Mouse (Mus musculus) adrenal gland (tissue): Measurements from ENCODE around the gene Rasal3.

Experiments
- intact Hi-C: fragments of 180-260 bp; cut with DNase I; formaldehyde crosslinking; loops from one replicate; pipeline ENCODE4 v1.15.1; 2025

The Rasal3 gene

GRCm38 (mm10) chr17:32389101-32389659 lies 14.2 kb downstream of the Rasal3 start, which contains the start of gene Wiz:
Wiz (minus strand) TSS chr17:32389439.
- intact Hi-C loops: loop anchor here (5.0 kb wide), 2 partner anchors 37 to 103 kb away; partner anchors contain the start of gene Akap8l

GRCm38 (mm10) chr17:32388370-32389100 lies 14.8 kb downstream of the Rasal3 start:
- intact Hi-C loops: loop anchor here (5.0 kb wide), 2 partner anchors 36 to 104 kb away; partner anchors contain the start of gene Akap8l

GRCm38 (mm10) chr17:32387986-32388369 lies 15.4 kb downstream of the Rasal3 start:
- intact Hi-C loops: loop anchor here (5.0 kb wide), 2 partner anchors 36 to 104 kb away; partner anchors contain the start of gene Akap8l

GRCm38 (mm10) chr17:32386659-32387432 lies 16.5 kb downstream of the Rasal3 start:
- intact Hi-C loops: loop anchor here (5.0 kb wide), 2 partner anchors 35 to 105 kb away; partner anchors contain the start of gene Akap8l

GRCm38 (mm10) chr17:32383661-32384060 lies 19.7 kb downstream of the Rasal3 start:
- intact Hi-C loops: no loop called here

GRCm38 (mm10) chr17:32382576-32382975 lies 20.8 kb downstream of the Rasal3 start:
- intact Hi-C loops: no loop called here

GRCm38 (mm10) chr17:32378786-32379185 lies 24.6 kb downstream of the Rasal3 start:
- intact Hi-C loops: no loop called here

GRCm38 (mm10) chr17:32377137-32377536 lies 26.2 kb downstream of the Rasal3 start:
- intact Hi-C loops: no loop called here

GRCm38 (mm10) chr17:32376475-32376874 lies 26.9 kb downstream of the Rasal3 start:
- intact Hi-C loops: no loop called here

GRCm38 (mm10) chr17:32368991-32369578 lies 34.3 kb downstream of the Rasal3 start:
- intact Hi-C loops: no loop called here

GRCm38 (mm10) chr17:32367706-32368105 lies 35.7 kb downstream of the Rasal3 start:
- intact Hi-C loops: no loop called here

GRCm38 (mm10) chr17:32365296-32365695 lies 38.1 kb downstream of the Rasal3 start:
- intact Hi-C loops: no loop called here

GRCm38 (mm10) chr17:32364850-32365249 lies 38.5 kb downstream of the Rasal3 start:
- intact Hi-C loops: no loop called here

GRCm38 (mm10) chr17:32364331-32364730 lies 39.1 kb downstream of the Rasal3 start:
- intact Hi-C loops: no loop called here

- intact Hi-C loops: no loop called here
Measured at GRCm38 (mm10) chr17:32363821-32364301, 39.5 kb downstream of the Rasal3 start.

- intact Hi-C loops: no loop called here
Measured at GRCm38 (mm10) chr17:32362686-32363085, 40.7 kb downstream of the Rasal3 start.

- intact Hi-C loops: no loop called here
Measured at GRCm38 (mm10) chr17:32359928-32360327, 43.5 kb downstream of the Rasal3 start.

- intact Hi-C loops: no loop called here
Measured at GRCm38 (mm10) chr17:32358943-32359340, 44.4 kb downstream of the Rasal3 start.

- intact Hi-C loops: no loop called here
Measured at GRCm38 (mm10) chr17:32358192-32358942, 45.0 kb downstream of the Rasal3 start.
